Mouse (Mus musculus): ENCODE measurements around the gene Pum3. TPM values are rescaled to one million over a fixed set of nuclear protein-coding genes. Genes with fewer than 3 reads are reported as not detected.

The Pum3 gene
- total and polyA plus RNA-seq, 3 experiments: 98.3 to 181 (median 166) TPM

DNA sequence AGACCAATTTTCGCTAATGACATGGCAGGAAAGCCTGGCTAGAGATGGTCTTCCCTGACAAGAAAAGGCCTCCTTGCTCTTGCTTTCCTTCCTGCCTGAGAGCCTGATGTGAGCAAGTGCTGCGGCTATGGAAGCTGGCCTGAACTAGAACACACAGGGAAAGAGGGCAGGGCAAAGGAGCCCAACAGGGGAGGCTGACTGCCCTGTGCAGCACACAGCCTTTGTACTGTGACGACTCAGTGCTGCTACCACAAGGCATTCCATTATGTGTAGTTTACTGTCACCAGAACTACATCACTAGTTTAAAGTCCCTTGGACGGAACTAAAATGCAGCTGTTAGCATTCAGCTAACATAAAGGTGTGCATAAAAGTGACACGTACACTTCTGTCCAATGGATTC, 32.4 kb downstream of the Pum3 start:
- no peak for DNase-seq (ENCODE audit: low read depth, low spot score)
- Histone ChIP-seq H3K27me3 (ENCODE audit: control insufficient read depth in 1 of 2, insufficient read depth in 2 of 2, low read length in 2 of 2) (no peaks in the 10 kb centered on the region), H3K79me2 (ENCODE audit: control insufficient read depth, insufficient read depth, low read length, poor library complexity) (no peaks in the 10 kb centered on the region), H3K4me3 (ENCODE audit: control insufficient read depth in 1 of 2, insufficient read depth in 1 of 2, low read depth in 2 of 2, low read length in 2 of 2) (no peak overlapping the region), H3K9ac (ENCODE audit: control insufficient read depth, low read depth, low read length, poor library complexity, severe bottlenecking) (no peak overlapping the region), H3K27ac (ENCODE audit: control insufficient read depth, low read depth, low read length) (no peak overlapping the region), H3K9me3 (replicated peaks; ENCODE audit: insufficient read depth, low read length) (no peaks in the 10 kb centered on the region), H3K4me1 (ENCODE audit: control insufficient read depth in 1 of 2, insufficient read depth in 2 of 2, low read length in 2 of 2) (no peaks in the 10 kb centered on the region), H3K36me3 (ENCODE audit: control insufficient read depth in 1 of 2, insufficient read depth in 2 of 2, low read length in 2 of 2) (peaks cover 0 to 44% of the 10 kb centered on the region in 2 experiments; a peak in 2 of 4 replicates)
- TF ChIP-seq POLR2AphosphoS2 (IDR thresholded peaks at IDR 0.05; ENCODE audit: low read length): no peak
- TF ChIP-seq MAZ (IDR thresholded peaks at IDR 0.05; ENCODE audit: low read depth, low read length): no peak
- no peak for TF ChIP-seq MYB (IDR thresholded peaks at IDR 0.05; ENCODE audit: low read depth, low read length)
- no peak for TF ChIP-seq BHLHE40 (IDR thresholded peaks at IDR 0.05; ENCODE audit: borderline replicate concordance, low read depth, low read length)
- no peak for TF ChIP-seq GATA1 (IDR thresholded peaks at IDR 0.05; ENCODE audit: low read depth, low read length)
- no peak for TF ChIP-seq USF1 (IDR thresholded peaks at IDR 0.05; ENCODE audit: low read depth, low read length)
- TF ChIP-seq GABPA (IDR thresholded peaks at IDR 0.05; ENCODE audit: low read depth, low read length): no peak
- TF ChIP-seq MYC (IDR thresholded peaks at IDR 0.05; ENCODE audit: low read depth, low read length): no peak
- no peak for TF ChIP-seq NRF1 (IDR thresholded peaks at IDR 0.05; ENCODE audit: insufficient read depth, low read depth, low read length, poor library complexity, severe bottlenecking)
- no peak for TF ChIP-seq SMC3 (IDR thresholded peaks at IDR 0.05; ENCODE audit: low read depth, low read length)
- no peak for TF ChIP-seq MAFK (IDR thresholded peaks at IDR 0.05; ENCODE audit: borderline replicate concordance, low read depth, low read length)
- TF ChIP-seq HCFC1 (IDR thresholded peaks at IDR 0.05; ENCODE audit: low read depth, low read length): no peak
- no peak for TF ChIP-seq CHD1 (IDR thresholded peaks at IDR 0.05; ENCODE audit: low read depth, low read length)

DNA sequence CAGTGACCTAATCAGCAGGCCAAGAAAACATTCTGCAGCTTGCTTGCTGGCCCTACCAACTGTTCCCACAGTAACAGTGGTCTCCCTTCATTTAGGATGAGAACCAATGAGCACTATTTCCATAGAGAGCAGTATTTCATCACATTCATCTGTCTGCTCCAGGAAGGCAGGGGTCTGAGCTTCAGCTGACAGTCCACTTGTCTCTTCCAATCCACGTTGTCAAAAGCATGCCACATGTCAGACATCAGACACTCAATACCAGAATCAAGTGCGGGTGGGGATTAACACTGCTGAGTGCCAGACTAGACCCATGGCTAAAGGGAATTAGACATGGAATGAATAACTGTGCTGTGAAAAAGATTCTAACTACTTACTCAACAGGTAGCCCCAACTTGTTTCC, 32.9 kb downstream of the Pum3 start:
- Histone ChIP-seq H3K4me1 (ENCODE audit: control insufficient read depth in 1 of 2, insufficient read depth in 2 of 2, low read length in 2 of 2) (no peaks in the 10 kb centered on the region), H3K27me3 (ENCODE audit: control insufficient read depth in 1 of 2, insufficient read depth in 2 of 2, low read length in 2 of 2) (no peaks in the 10 kb centered on the region), H3K27ac (ENCODE audit: control insufficient read depth, low read depth, low read length) (no peak overlapping the region), H3K36me3 (ENCODE audit: control insufficient read depth in 1 of 2, insufficient read depth in 2 of 2, low read length in 2 of 2) (peaks cover 0 to 47% of the 10 kb centered on the region in 2 experiments; a peak in 2 of 4 replicates), H3K79me2 (ENCODE audit: control insufficient read depth, insufficient read depth, low read length, poor library complexity) (no peaks in the 10 kb centered on the region), H3K9me3 (replicated peaks; ENCODE audit: insufficient read depth, low read length) (no peaks in the 10 kb centered on the region), H3K4me3 (ENCODE audit: control insufficient read depth in 1 of 2, insufficient read depth in 1 of 2, low read depth in 2 of 2, low read length in 2 of 2) (no peak overlapping the region), H3K9ac (ENCODE audit: control insufficient read depth, low read depth, low read length, poor library complexity, severe bottlenecking) (no peak overlapping the region)
- no peak for DNase-seq (ENCODE audit: low read depth, low spot score)
- TF ChIP-seq MAX (IDR thresholded peaks at IDR 0.05; ENCODE audit: low read length): no peak

DNA sequence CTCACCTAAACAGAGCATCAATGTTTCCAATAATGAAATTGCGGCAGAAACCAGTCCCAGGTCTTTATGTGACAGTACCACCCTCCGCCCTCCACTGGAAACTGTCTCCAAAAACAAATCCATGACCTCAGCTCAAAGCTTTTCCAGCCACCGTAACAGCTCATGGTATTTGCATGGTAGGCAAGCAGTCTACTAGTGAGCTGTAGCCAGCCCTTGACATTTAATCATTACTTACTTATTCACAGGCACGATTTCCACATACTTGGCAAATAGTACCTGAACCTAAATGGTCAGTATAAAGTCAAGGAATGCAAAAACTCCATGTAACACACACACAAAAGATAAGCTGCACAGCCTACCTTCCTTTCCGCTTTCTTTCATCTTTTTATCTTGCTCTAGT, 33.7 kb downstream of the Pum3 start:
- no peak overlapping the region for H3K9ac ChIP-seq (ENCODE audit: control insufficient read depth, low read depth, low read length, poor library complexity, severe bottlenecking)
- no peaks in the 10 kb centered on the region for H3K79me2 ChIP-seq (ENCODE audit: control insufficient read depth, insufficient read depth, low read length, poor library complexity)
- no peaks in the 10 kb centered on the region for H3K27me3 ChIP-seq (ENCODE audit: control insufficient read depth in 1 of 2, insufficient read depth in 2 of 2, low read length in 2 of 2)
- H3K27ac ChIP-seq (ENCODE audit: control insufficient read depth, low read depth, low read length): no peak overlapping the region
- DNase-seq (ENCODE audit: low read depth, low spot score): no peak
- no peaks in the 10 kb centered on the region for H3K9me3 ChIP-seq (replicated peaks; ENCODE audit: insufficient read depth, low read length)
- H3K4me1 ChIP-seq (ENCODE audit: control insufficient read depth in 1 of 2, insufficient read depth in 2 of 2, low read length in 2 of 2): no peaks in the 10 kb centered on the region
- peaks cover 0 to 45% of the 10 kb centered on the region in 2 experiments; a peak in 2 of 4 replicates for H3K36me3 ChIP-seq (ENCODE audit: control insufficient read depth in 1 of 2, insufficient read depth in 2 of 2, low read length in 2 of 2)
- TF ChIP-seq MAZ (IDR thresholded peaks at IDR 0.05; ENCODE audit: low read depth, low read length) (no peak), TCF12 (IDR thresholded peaks at IDR 0.05; ENCODE audit: low read depth, low read length) (no peak), CHD2 (IDR thresholded peaks at IDR 0.05; ENCODE audit: low read length) (no peak), GABPA (IDR thresholded peaks at IDR 0.05; ENCODE audit: low read depth, low read length) (no peak), ELF1 (IDR thresholded peaks at IDR 0.05; ENCODE audit: low read depth, low read length) (no peak), RAD21 (IDR thresholded peaks at IDR 0.05; ENCODE audit: low read depth, low read length) (no peak), ZNF384 (IDR thresholded peaks at IDR 0.05; ENCODE audit: low read depth, low read length) (no peak), EP300 (IDR thresholded peaks at IDR 0.05; ENCODE audit: low read depth in 1 of 2, low read length in 2 of 2) (no peak), HCFC1 (IDR thresholded peaks at IDR 0.05; ENCODE audit: low read depth, low read length) (no peak)
- no peak overlapping the region for H3K4me3 ChIP-seq (ENCODE audit: control insufficient read depth in 1 of 2, insufficient read depth in 1 of 2, low read depth in 2 of 2, low read length in 2 of 2)
